ENCODE assay signal across 8 mouse cellular contexts in the genomic region with DNA sequence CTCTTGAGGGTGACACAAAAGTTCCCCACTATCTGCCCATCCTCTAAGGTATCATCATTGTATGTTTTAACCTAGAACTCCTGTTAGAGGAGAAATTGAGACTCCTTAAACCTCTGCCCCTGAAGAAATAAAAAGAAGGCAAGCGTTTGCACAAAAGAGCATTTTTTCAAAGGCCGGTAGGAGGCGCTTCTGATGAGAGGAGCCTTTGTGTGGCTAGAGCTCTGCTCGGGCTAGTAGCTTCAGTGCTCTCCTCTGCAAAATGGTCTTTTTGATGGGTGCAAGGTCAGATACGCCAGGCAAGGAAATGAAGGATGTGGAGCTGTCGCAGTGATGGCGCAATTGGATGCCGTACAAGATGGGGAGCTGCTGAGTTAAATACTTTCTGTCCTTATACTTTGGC.
DNase-seq lines count a peak whose midpoint lies in the region; ATAC-seq and TF ChIP-seq lines count a peak whose summit lies in the region.

No protein-coding gene starts in this region.

- H3K27me3 ChIP-seq in heart, postnatal 0 days (ENCODE audit: control insufficient read depth, insufficient read depth, low read length) = no peaks in the 10 kb centered on the region

- no peak overlapping the region for H3K4me3 ChIP-seq in heart, postnatal 0 days (ENCODE audit: low read depth, low read length)

- H3K27ac ChIP-seq in heart, postnatal 0 days (ENCODE audit: low read depth) = no peak overlapping the region

- no peak for TF ChIP-seq EP300 in heart, postnatal 0 days (IDR thresholded peaks at IDR 0.05; ENCODE audit: low read depth)

- no peak overlapping the region for H3K9ac ChIP-seq in heart, postnatal 0 days (replicated peaks; ENCODE audit: low read depth, low read length)

- no peaks in the 10 kb centered on the region for H3K9me3 ChIP-seq in heart, postnatal 0 days (replicated peaks; ENCODE audit: control insufficient read depth, low read length)

- no peaks in the 10 kb centered on the region for H3K4me1 ChIP-seq in heart, postnatal 0 days (ENCODE audit: control insufficient read depth, insufficient read depth)

- TF ChIP-seq CTCF in heart, postnatal 0 days (IDR thresholded peaks at IDR 0.05; ENCODE audit: low read depth) = peak; percentile 40

- no peaks in the 10 kb centered on the region for H3K36me3 ChIP-seq in heart, postnatal 0 days (replicated peaks; ENCODE audit: control insufficient read depth, insufficient read depth, low read length)

- H3K4me2 ChIP-seq in heart, postnatal 0 days (ENCODE audit: low read depth, low read length) = no peak overlapping the region

- WGBS in heart, postnatal 0 days = 26% methylated on average over 8 of the region's 8 CpGs

- no peak for ATAC-seq in heart, postnatal 0 days (ENCODE audit: insufficient read depth, low read depth)

- no peak for DNase-seq in heart, postnatal 0 days (ENCODE audit: low spot score)
- DNase-seq in heart, adult 8-10 months (ENCODE audit: low spot score) = no peak
- DNase-seq in 3T3-L1 (ENCODE audit: low read depth, low spot score) (peak; percentile 7), ZHBTc4 (ENCODE audit: low read depth, low spot score) (peak; percentile 59)
- peak; percentile 7 to 16 for DNase-seq in layer of hippocampus, adult 18-20 months (ENCODE audit: low spot score in 2 of 2)
- peak; percentile 50 for DNase-seq in right cerebral cortex, postnatal 4 days
- no peak for DNase-seq in natural killer cell, adult 2 months (ENCODE audit: low spot score in 2 of 2)
- DNase-seq in kidney, postnatal 14 days = no peak

Comparison
In these comparisons a context has a peak if more than half of its experiments do, and no peak if none do; other contexts are left out.
1. DNase-seq: peak in 3T3-L1 (single experiment), ZHBTc4 (single experiment), layer of hippocampus, adult 18-20 months (2 of 2) and right cerebral cortex, postnatal 4 days (single experiment); none in heart, postnatal 0 days (single experiment), heart, adult 8-10 months (single experiment), natural killer cell, adult 2 months (0 of 2) and kidney, postnatal 14 days (single experiment).